Mouse (Mus musculus) spleen, postnatal 10 days (tissue): ENCODE results near the gene Gja10.

ENCODE experiments used
- DNase-seq, 2 experiments: peaks; one replicate each; pipeline ENCODE4 v3.0.0; 2021 to 2022; ENCODE audit warnings: low spot score in 2 of 2

Gja10 gene

DNA sequence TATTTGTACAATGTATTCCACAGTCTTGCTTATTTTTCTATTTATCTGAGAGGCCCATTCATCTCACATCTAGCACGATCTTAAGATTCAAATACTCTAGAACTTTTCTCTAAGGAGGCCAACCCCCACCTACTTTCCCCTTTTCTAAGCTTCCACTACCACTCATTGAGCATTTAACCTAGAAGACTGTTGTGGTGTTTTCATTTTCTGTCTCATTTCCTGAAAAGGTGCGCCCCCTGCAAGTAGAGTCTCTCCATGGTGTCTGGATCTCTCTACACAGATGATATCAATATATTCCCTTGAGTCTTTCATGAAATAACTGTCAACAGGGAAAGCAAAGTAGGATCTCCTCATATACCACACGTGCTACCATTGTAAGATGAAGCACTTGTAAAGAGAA is at the start of gene Gja10:
TSS of gene Gja10 (minus strand) at position 101 of the 400 bp plus-strand sequence.
- DNase-seq: no peak

DNA sequence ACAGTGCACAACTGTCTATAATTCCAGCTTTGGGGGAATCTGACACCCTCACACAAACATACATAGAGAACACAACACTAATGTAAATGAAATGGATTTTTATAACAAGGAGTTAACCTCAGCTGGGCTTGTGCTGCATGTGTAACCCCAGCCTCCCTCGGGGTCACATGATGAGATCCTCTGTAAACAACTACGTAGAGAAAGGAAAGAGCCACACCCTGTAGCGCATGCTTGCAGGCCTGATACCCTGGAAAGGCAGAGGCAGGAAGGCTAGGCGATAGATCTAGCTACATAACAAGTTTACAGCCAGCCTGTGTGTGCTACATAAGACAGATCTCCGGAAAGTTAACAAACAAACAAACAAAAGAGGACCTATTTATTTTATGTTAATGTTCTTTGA is 49.1 kb upstream of the Gja10 start:
- DNase-seq: no peak

DNA sequence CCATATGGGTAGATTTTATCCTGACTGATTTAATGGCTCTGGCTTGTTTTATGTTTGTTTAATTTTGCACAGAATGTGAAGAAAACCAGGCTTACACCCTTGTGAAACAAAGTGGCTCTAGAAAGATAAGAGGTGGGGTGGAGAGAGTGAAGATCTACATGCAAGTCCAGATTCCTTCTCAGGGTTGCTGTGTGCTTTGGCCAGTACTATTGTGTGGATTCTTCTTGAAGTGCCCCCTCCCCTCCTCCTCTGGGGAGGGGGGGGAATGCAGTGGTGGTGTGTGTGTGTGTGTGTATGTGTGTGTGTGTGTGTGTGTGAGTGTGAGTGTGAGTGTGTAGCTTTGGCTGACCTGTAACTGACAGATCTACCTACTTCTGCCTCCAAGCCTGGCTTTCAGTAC is 19.1 kb upstream of the Gja10 start:
- no peak for DNase-seq

DNA sequence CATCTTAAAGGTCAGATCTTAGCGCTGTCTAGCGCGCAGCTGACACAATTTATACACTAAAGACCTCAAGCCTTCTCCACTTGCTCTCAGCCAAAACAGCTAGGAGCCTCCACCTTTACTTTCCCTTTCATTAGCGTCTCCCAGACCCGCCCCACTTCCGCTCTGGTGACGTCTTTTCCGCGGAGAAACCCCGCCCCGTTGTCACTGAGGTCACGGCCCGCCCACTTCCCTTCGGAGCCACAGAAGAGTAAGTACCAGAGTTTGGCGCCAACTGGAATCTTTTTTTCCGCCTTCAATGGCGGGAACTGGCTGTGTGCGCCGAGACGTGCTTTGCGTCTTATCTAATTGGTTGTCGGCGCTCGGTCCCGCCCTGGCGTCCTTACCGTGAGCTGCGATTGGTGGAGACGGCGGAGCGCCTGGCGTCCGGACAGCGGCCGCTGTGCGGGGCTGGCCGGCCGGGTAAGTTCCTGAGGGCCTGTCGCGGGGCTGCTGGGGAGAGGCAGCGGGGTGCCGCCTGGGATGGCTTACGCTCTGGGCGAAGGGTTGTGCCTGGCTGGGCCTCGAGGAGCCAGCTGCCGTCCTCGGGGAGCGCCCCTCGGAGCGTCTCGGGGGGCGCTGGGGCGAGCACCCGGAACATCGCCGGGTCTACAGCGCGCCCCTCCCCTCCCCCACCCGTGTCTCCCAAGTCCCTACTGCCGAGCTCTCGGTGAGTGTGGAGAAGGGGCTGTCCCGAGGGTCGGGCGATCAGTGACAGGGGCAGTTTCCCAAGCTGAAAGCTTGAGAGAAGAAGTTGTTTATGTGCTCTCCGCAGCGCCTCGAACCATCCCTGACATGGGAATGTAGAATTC is 12.7 kb upstream of the Gja10 start, which contains the start of gene Casp8ap2:
TSS of gene Casp8ap2 (plus strand) at position 418 of the 848 bp plus-strand sequence.
- DNase-seq: peak; percentile 96 to 99

DNA sequence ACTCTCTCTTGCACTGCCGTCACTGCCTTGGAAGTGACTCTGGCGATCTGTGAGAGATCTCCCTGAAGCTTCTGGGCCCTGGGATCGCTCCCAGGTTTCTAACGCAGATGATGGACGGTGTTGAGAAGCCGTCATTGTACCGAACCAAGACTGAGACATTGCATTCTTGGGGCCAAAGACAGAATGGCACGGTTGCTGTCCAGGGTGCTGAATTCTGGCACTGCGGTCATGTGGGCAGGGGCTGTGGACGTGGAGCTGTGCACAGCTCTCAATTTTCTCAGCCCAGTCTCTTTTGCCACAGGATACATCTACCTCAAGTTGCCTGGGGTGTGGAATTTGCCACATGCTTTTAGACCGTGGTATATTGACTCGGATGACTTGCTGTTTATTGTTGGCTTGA is 1.4 kb downstream of the Gja10 start:
- peak; percentile 23 to 76 for DNase-seq

DNA sequence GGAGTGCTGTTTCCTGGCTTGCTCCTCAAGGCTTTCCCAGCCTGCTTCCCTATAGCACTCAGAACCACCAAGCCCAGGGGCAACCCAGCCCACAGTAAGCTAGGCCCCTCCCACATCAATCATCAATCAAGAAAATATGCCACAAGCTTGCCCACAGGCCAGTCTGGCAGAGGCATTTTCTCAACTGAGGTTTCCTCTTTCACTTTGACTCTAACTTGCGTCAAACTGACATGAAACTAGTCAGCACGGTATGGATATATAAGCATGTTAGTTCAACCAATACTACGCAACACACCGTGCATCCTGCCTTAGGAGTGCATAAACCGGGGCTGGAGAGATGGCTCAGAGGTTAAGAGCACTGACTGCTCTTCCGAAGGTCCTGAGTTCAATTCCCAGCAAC is 14.3 kb downstream of the Gja10 start:
- DNase-seq: no peak

DNA sequence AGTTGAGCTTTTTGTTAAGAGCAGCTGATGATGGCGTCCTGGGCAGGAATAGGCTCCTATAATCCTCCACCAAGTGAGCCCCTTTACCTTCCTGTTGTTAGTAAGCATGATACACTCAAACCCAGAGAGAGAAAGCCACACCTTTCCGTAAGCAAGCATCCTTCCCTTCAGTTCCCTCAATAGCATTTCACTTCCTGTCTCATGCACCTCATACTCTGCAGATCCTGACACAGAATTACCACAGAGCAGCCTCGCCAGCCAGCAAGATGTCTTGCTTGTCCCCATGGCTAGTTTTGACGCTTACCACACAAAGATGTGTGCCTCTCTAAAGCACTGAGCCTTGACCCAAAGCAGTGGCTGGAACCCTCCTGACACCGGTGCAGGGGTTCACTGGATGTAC is 15.0 kb downstream of the Gja10 start:
- no peak for DNase-seq

DNA sequence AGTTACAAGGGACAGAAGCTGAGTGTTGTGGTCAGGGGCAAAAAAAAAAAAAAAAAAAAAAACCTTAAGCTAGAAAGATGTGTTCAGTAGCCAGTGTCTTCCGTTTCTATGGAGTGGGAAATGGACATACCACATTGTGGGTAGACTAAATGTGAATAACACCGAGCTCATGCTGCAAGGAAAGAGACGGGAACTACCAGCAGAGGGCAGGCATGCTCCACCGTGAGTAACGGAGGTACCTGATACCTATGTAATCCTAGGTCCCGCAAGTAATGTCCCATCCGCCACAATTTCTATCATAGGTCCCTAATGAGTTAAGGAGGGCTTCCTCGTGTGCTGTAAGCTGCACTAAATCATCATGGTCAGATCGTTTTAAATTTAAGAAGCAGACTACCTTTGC is 16.0 kb downstream of the Gja10 start:
- DNase-seq: peak; percentile 48 to 83

DNA sequence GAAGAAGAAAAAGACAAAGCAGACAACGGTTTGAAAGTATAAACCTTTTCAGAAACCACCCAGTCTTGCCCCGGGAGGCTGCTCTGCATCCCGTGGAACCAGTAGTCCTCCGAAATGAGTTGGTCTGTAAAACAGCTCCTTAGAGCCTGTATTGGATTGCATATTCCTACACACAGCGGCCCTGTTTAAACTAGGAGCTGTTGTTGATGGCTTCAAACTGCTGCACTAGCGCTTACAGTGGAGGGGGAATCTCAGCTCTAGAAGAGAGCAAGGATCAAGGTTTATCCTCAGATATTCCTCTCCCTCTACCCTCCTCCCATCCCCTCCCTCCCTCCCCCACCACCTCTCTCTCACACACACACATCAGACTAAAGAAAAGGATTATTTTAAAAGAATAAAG is 18.4 kb downstream of the Gja10 start:
- no peak for DNase-seq

DNA sequence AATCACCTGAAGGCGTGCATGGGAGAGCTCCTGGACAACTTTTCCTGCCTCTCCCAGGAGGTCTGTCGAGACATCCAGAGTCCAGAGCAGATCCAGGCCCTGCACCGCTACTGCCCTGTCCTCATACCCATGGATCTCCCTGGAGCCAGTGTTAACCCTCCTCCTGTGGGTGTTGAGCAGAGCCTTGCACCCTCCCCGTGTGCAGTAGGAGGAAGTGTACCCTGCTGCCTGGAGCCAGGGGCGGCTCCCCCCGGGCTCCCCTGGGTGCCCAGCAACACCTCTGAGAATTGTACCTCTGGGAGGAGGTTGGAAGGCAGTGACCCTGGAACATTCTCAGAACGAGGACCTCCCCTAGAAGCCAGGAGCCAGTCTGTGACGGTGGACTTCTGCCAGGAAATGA is 22.7 kb downstream of the Gja10 start:
- DNase-seq: no peak

DNA sequence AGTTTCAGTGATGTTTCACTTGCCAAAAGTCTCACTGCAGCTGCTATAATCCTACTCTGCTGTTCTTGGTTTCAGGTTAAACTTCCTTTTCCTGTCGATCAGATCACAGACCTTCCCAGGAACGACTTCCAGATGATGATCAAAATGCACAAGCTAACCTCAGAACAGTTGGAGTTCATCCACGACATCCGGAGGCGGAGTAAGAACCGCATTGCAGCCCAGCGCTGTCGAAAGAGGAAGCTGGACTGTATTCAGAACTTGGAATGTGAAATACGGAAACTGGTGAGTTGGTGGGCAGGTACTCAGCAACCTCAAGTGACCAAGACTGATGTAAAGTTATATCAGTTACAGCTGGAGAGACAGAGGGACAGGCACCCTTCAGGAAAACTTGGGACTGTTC is 27.4 kb downstream of the Gja10 start:
- no peak for DNase-seq

DNA sequence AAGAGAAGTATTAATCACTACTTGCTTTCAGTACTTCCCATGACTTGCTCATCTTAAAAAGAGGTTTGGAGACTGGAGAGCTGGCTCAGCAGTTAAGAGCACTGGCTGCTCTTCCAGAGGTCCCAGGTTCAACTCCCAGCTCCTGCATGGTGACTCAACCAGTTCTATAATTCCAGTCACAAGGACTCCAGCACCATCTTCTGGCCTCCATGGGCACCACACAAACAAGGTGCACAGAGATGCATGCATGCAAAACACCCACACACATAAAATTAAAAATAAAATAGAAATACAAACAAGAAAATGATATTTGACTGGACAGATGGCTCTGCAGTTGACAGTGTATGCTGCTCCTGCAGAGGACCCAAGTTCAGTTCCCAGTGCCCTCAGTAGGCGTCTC is 28.0 kb downstream of the Gja10 start:
- no peak for DNase-seq

DNA sequence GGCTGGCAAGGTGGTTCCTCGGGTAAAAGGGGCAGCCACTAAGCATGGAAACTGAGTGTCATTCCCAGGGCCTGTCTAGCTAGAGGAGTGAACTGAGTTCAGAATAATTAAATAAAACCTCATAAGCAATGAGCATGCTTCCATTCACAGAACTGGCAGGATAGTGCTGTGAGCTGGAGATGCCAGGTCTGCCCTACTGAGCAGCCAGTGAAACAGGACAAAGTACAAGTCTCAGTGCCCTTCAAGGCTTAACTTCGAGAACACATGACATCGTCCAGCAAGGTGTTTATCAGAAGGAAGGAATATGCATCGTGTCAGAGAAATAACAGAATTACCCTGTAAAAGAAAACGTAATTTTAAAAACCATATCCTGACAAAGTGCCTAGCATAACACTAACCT is 29.0 kb downstream of the Gja10 start:
- no peak for DNase-seq

DNA sequence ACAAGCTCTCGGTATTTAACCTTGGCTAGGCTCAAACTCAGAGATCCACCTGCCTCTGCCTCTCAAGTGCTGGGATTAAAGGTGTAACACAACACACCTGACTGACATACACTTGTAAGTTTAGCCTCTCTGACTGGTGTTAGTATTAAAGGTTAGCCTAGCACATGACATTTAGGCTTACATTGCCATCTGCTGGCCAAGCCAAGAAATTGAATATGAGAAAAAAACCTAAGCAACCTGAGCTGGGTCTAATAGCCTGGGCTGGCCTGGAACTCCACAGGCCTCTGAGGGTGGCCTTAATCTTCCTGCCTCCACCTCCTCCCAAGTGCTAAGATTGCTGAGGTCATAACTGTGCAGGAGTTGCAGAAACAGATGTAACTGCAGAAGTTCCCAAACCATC is 30.4 kb downstream of the Gja10 start:
- peak in 1 of 2 experiments; percentile 51 for DNase-seq

DNA sequence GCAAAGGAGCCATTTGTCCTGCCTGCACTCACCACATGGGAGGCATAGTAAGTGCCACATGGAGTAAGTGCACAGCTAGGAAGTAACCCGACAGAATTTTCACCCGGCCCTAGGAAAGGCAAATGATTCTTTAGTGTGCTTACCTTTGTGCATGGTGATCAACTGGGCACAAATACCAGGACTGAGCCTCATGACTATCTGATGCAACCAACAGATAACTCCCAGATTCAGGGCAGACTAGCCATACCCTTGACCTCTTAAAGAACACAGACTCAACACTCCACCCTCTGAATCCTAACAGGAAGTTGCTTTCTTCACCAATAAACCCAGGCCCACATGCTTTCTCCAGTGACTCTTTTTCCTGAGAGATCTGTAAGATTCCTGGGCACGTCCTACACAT is 31.1 kb downstream of the Gja10 start:
- no peak for DNase-seq

DNA sequence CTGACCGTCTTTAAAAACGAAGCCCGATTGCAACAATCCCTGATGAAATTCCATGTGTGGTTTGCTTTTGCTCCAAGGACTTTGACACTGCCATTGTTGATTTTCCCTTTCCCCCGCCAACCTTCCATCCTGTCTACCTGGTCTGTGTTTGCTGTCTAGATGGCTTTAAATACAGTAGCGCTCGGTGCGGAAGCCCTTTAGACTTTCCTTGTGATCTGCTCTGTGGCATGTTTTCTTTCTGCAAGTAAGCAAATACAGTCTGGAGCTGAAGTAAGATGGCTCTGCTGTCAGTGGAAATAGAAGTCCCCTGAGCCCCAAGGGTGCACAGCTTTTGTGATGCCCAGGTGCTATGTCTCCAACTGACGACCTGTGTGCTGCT is 31.6 kb downstream of the Gja10 start:
- DNase-seq: no peak

DNA sequence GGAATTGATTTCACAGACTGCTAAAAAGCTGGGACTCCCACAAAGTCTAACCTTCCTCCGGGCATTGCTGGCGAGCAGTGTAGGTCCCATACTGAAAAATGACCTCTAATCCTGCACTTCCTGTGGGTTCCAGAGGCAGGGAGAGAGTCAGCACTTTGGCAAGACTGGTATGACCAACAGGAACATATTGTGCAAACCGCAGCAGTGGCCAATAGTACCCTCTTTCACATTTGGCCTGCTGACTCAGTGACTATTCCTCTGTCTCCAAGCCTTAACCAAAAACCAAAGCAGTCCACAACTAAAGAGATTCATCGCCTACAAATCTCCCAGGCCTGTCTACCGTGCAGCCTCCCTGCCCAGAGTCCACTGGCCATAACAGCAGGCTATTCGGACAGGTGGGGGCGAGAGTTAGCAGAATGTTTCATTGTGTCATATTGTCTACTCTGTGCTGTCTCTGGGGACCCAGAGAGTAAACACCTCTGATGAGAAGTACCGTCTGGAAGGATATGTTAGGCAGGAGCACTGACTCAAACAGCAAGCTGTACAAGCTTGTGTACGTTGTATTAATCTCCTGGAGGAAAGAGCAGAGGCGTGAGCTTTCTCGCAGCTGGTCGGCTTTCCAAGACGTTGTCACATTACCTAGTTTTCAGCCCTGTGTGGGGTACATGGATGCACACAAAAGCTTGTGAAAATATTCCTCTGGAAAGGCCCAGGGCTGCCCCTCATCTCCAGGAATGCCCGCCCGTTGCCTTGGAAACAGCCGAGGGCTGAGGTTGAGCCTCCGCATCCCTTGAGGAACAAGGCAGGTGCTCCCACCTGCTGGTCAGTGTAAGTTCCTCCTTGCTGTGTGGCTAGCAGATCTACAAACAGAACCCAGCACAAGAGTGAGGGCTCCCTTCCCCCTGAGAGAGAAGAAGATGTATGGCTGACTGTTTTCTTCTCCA is 32.3 kb downstream of the Gja10 start:
- no peak for DNase-seq

DNA sequence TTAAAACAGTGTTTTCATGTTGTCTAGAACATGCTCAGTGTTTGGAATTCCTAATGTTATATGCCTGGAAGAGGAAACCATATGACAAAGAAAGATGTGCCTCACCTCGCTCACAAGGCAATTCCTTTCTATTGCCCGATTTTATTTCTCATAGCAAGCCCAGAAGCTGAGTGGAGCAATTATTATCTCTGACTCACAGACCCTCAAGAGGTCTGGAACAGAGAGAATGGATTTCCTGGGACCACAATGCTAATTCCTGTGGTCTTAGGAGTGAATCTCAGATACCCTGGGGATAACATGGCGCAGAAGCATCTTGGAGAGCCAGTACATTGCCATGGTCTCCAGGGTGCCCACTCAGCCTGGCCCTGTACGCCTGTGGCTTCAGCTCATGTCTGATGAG is 33.5 kb downstream of the Gja10 start:
- DNase-seq: no peak

DNA sequence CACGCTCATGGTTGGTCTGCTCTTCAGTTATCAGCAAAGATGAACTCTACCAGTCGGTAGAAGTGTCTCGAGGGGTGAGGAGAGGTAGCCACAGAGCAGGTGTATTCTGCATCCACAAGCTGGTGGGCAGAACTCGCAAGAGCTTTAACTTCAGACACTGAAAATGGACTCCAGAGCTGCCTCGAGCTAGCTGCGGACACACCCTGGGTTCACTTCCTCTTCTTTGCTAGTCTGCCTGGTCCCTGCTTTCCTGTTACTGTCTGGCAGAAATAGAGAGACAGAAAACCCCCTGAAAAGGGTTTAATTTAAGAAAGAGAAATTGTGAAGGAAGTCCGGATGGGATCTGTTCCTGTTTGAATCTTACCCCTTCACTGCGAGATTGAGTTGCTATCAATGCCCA is 37.6 kb downstream of the Gja10 start:
- peak in 1 of 2 experiments; percentile 52 for DNase-seq

DNA sequence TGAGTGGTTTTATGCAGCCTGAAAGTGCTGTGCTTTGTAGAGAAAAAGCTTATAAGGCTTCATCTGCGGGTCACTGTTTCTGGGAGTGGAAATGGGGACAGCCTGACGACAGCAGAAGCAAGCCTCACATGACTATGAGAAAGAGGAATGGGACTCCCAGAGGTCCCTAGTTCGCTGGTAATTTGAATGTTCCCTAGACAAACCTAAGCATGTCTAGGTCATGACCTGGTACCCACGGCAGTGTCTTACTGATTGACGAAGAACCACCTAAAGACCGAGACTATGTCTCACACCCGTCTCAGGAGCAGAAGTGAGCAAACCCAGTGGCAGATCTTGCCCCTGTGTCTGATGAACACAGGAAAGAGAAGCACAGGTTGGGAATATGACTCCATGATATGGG is 38.1 kb downstream of the Gja10 start:
- DNase-seq: no peak

DNA sequence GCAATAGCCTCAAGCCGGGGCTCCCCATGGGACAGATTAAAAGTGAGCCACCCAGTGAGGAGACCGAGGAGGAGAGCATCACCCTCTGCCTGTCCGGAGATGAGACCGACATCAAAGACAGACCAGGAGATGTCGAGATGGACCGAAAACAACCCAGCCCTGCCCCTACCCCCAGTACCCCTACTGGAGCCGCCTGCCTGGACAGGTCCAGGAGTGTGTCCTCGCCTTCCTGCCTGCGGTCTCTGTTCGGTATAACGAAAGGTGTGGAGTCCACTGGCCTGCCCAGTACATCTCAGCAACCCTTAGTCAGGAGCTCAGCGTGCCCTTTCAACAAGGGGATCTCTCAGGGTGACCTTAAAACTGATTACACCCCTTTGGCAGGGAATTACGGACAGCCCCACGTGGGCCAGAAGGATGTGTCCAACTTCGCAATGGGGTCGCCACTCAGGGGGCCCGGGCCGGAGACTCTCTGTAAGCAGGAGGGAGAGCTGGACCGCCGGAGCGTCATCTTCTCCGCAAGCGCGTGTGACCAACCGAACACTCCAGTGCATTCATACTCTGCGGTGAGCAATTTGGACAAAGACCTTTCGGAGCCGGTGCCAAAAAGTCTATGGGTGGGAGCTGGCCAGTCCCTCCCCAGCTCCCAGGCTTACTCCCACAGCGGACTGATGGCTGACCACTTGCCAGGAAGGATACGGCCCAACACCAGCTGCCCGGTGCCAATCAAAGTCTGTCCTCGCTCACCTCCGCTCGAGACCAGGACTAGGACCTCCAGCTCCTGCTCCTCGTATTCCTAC is 40.0 kb downstream of the Gja10 start:
- no peak for DNase-seq

DNA sequence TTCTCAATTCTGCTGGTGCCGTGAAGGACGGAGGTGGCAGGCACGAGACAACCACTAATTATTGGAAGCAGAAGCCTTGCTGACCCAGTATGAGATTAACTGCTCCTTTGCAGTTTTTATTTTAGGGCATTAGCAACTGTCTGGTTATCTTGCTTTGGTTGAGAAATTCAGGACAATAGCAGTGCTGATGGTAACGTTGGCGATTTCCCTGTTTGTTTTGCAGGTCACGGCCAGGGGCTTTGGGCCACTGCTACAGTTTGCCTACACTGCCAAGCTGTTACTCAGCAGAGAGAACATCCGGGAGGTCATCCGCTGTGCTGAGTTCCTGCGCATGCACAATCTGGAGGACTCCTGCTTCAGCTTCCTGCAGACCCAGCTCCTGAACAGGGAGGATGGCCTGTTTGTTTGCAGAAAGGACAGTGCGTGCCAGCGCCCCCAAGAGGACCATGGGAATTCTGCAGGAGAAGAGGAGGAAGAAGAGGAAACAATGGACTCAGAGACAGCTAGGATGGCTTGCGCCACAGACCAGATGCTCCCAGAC is 40.9 kb downstream of the Gja10 start:
- DNase-seq: peak in 1 of 2 experiments; percentile 32
